In the genomic region with DNA sequence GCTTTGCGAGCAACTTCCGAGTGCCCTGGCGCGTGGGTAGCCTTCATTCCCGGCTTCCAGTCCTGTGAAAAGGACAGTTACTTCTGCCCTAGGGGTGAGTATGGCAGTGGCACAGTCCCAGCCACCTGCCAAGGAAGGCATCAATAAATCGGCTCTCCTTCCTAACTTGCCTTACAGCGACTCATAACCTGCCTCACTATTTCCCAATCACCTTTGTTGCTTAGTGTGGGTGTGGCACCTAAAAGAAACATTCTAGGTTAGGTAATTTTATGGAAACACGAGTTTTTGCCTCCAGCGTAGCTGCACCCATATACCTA, we compare ENCODE assay signal across 8 mouse cellular contexts. TPM values are rescaled to one million over a fixed set of nuclear protein-coding genes. Genes with fewer than 3 reads are reported as not detected.
A peak's percentile ranks its signal among the peaks of the same experiment; 100 is the strongest.
DNase-seq lines count a peak whose midpoint lies in the region; ATAC-seq lines count a peak whose summit lies in the region.

No protein-coding gene starts in this region.

- H3K36me3 ChIP-seq in lung, embryonic 15.5 days: peaks cover 10% of the 10 kb centered on the region; the same call in 1 of the 2 replicates
- H3K36me3 ChIP-seq in hindbrain, embryonic 16.5 days (ENCODE audit: control insufficient read depth, insufficient read depth, low read length): peaks cover 13% of the 10 kb centered on the region
- H3K36me3 ChIP-seq in midbrain, embryonic 10.5 days: peaks cover 17% of the 10 kb centered on the region

- peaks cover 16% of the 10 kb centered on the region; the same call in 1 of the 2 replicates for H3K4me1 ChIP-seq in lung, embryonic 15.5 days
- H3K4me1 ChIP-seq in hindbrain, embryonic 16.5 days (ENCODE audit: control insufficient read depth, insufficient read depth, low read depth, low read length): peaks cover 17% of the 10 kb centered on the region
- H3K4me1 ChIP-seq in midbrain, embryonic 10.5 days: peaks cover 29% of the 10 kb centered on the region

- peak overlapping the region; percentile 63 for H3K27ac ChIP-seq in lung, embryonic 15.5 days
- peak overlapping the region; percentile 90 for H3K27ac ChIP-seq in hindbrain, embryonic 16.5 days (ENCODE audit: low read depth, low read length)
- peak overlapping the region; percentile 96 for H3K27ac ChIP-seq in midbrain, embryonic 10.5 days (replicated peaks)

- WGBS in lung, embryonic 15.5 days: 8% methylated on average over 9 of the region's 9 CpGs
- 13% methylated on average over 9 of the region's 9 CpGs for WGBS in hindbrain, embryonic 16.5 days
- WGBS in midbrain, embryonic 10.5 days: 17% methylated on average over 9 of the region's 9 CpGs

- H3K9ac ChIP-seq in lung, embryonic 15.5 days: peak overlapping the region; percentile 50
- H3K9ac ChIP-seq in hindbrain, embryonic 16.5 days (ENCODE audit: low read depth, low read length): peak overlapping the region; percentile 74

- peak overlapping the region; percentile 99 for H3K4me3 ChIP-seq in lung, embryonic 15.5 days
- H3K4me3 ChIP-seq in hindbrain, embryonic 16.5 days (ENCODE audit: low read length): peak overlapping the region; percentile 97
- H3K4me3 ChIP-seq in midbrain, embryonic 10.5 days: peak overlapping the region; percentile 96

- no peak; the same call in 1 of the 2 replicates for ATAC-seq in lung, embryonic 15.5 days (ENCODE audit: borderline replicate concordance, extremely low read depth, low FRiP score, low TSS enrichment)
- ATAC-seq in hindbrain, embryonic 16.5 days: peak; percentile 37; the same call in 1 of the 2 replicates

- DNase-seq in adrenal gland, postnatal 14 days: peak; percentile 48
- no peak for DNase-seq in adrenal gland, adult 18-20 months (ENCODE audit: low spot score in 2 of 2)
- DNase-seq in lung, postnatal 4 days: no peak
- no peak for DNase-seq in midbrain, embryonic 10.5 days (ENCODE audit: low spot score)
- no peak for DNase-seq in thymus, postnatal 14 days
- DNase-seq in urinary bladder, adult 2 months (ENCODE audit: low spot score): no peak

- H3K9me3 ChIP-seq in lung, embryonic 15.5 days: peaks cover 6% of the 10 kb centered on the region; the same call in 1 of the 2 replicates
- H3K9me3 ChIP-seq in hindbrain, embryonic 16.5 days (ENCODE audit: control insufficient read depth, low read length): peaks cover 13% of the 10 kb centered on the region
- peaks cover 12% of the 10 kb centered on the region for H3K9me3 ChIP-seq in midbrain, embryonic 10.5 days (replicated peaks)

- H3K4me2 ChIP-seq in lung, embryonic 15.5 days: peak overlapping the region; percentile 56
- H3K4me2 ChIP-seq in hindbrain, embryonic 16.5 days (ENCODE audit: low read length): peak overlapping the region; percentile 90

- H3K27me3 ChIP-seq in lung, embryonic 15.5 days: no peaks in the 10 kb centered on the region
- no peaks in the 10 kb centered on the region for H3K27me3 ChIP-seq in hindbrain, embryonic 16.5 days (replicated peaks; ENCODE audit: control insufficient read depth, insufficient read depth, low read length)
- H3K27me3 ChIP-seq in midbrain, embryonic 10.5 days (ENCODE audit: low read depth, poor library complexity, severe bottlenecking): no peaks in the 10 kb centered on the region

RNA-seq across cellular contexts. Expression of gene Nck1, which starts 0.6 kb away (rescaled TPM):
- total RNA-seq in adrenal gland, postnatal 14 days (2021): 51.4 and 55.7 TPM in 2 replicates
- 10 to 100 TPM; 49.3 to 49.9 TPM for total RNA-seq in adrenal gland, adult 18-20 months (2021)
- polyA plus RNA-seq in lung, embryonic 15.5 days (2015; fragmentation: Nextera tagmentation; extraction: Ambion mirVana): 70.7 and 76.6 TPM in 2 replicates
- 60.3 and 61.6 TPM in 2 replicates for polyA plus RNA-seq in hindbrain, embryonic 16.5 days (2015; fragmentation: Nextera tagmentation; extraction: Ambion mirVana)
- 58.8 and 63.5 TPM in 2 replicates for polyA plus RNA-seq in midbrain, embryonic 10.5 days (2016; fragmentation: Nextera tagmentation; extraction: Ambion mirVana)
- polyA plus RNA-seq in urinary bladder, adult 2 months (2012; rRNA removed): 39.9 and 46.6 TPM in 2 replicates

RNA-seq across cellular contexts. Expression of gene Slc35g2, which starts 24.3 kb away (rescaled TPM):
- 8.3 and 8.4 TPM in 2 replicates for total RNA-seq in adrenal gland, postnatal 14 days (2021)
- total RNA-seq in adrenal gland, adult 18-20 months (2021): 1 to 10 TPM; 7.8 to 9.6 TPM
- polyA plus RNA-seq in lung, embryonic 15.5 days (2015; fragmentation: Nextera tagmentation; extraction: Ambion mirVana): 8.5 and 8.9 TPM in 2 replicates
- 24.3 and 33.0 TPM in 2 replicates for polyA plus RNA-seq in hindbrain, embryonic 16.5 days (2015; fragmentation: Nextera tagmentation; extraction: Ambion mirVana)
- 6.5 TPM in 2 replicates for polyA plus RNA-seq in midbrain, embryonic 10.5 days (2016; fragmentation: Nextera tagmentation; extraction: Ambion mirVana)
- polyA plus RNA-seq in urinary bladder, adult 2 months (2012; rRNA removed): 3.7 and 4.1 TPM in 2 replicates

RNA-seq across cellular contexts. Expression of gene Stag1, which starts 51.0 kb away (rescaled TPM):
- 42.5 and 43.1 TPM in 2 replicates for total RNA-seq in adrenal gland, postnatal 14 days (2021)
- 10 to 100 TPM; 31.4 to 33.8 TPM for total RNA-seq in adrenal gland, adult 18-20 months (2021)
- polyA plus RNA-seq in lung, embryonic 15.5 days (2015; fragmentation: Nextera tagmentation; extraction: Ambion mirVana): 36.6 and 43.1 TPM in 2 replicates
- polyA plus RNA-seq in hindbrain, embryonic 16.5 days (2015; fragmentation: Nextera tagmentation; extraction: Ambion mirVana): 21.9 and 23.4 TPM in 2 replicates
- polyA plus RNA-seq in midbrain, embryonic 10.5 days (2016; fragmentation: Nextera tagmentation; extraction: Ambion mirVana): 50.8 and 51.6 TPM in 2 replicates
- 16.7 and 20.2 TPM in 2 replicates for polyA plus RNA-seq in urinary bladder, adult 2 months (2012; rRNA removed)

RNA-seq across cellular contexts. Expression of gene Il20rb, which starts 60.0 kb away (rescaled TPM):
- total RNA-seq in adrenal gland, postnatal 14 days (2021): 0.74 and 1.6 TPM in 2 replicates
- total RNA-seq in adrenal gland, adult 18-20 months (2021): 1 to 10 TPM in 1 of 2 experiments, under 1 TPM in 1; 0.63 to 1.4 TPM
- polyA plus RNA-seq in lung, embryonic 15.5 days (2015; fragmentation: Nextera tagmentation; extraction: Ambion mirVana): 1.4 and 1.5 TPM in 2 replicates
- 0.66 and 1.1 TPM in 2 replicates for polyA plus RNA-seq in hindbrain, embryonic 16.5 days (2015; fragmentation: Nextera tagmentation; extraction: Ambion mirVana)
- polyA plus RNA-seq in midbrain, embryonic 10.5 days (2016; fragmentation: Nextera tagmentation; extraction: Ambion mirVana): 0.80 and 0.98 TPM in 2 replicates
- polyA plus RNA-seq in urinary bladder, adult 2 months (2012; rRNA removed): 3.7 and 4.3 TPM in 2 replicates
